Comparison of ENCODE assay signal across 29 mouse cellular contexts in genomic region chr5:148983696-148984095, GRCm38 (mm10). TPM values are rescaled to one million over a fixed set of nuclear protein-coding genes. Genes with fewer than 3 reads are reported as not detected.
A peak's percentile ranks its signal among the peaks of the same experiment; 100 is the strongest.
DNase-seq lines count a peak whose midpoint lies in the region; ATAC-seq and TF ChIP-seq lines count a peak whose summit lies in the region.
"Had no signal": no experiment of that assay in that cellular context is flagged by ENCODE, and none has a peak within 500 bp of the region (broad histone marks: within the 10 kb centered on the region; RNA-seq: fewer than 3 reads in every experiment).

No protein-coding gene starts in this region.

- H3K27ac ChIP-seq in liver, embryonic 14.5 days = no peak overlapping the region
- H3K27ac ChIP-seq in liver, postnatal 0 days (ENCODE audit: low read depth) = no peak overlapping the region
- H3K27ac ChIP-seq in MEL (ENCODE audit: control insufficient read depth, low read depth, low read length) = no peak overlapping the region
- H3K27ac ChIP-seq in forebrain, postnatal 0 days (ENCODE audit: low read depth, low read length) = no peak overlapping the region
- H3K27ac ChIP-seq: embryonic facial prominence, embryonic 15.5 days; heart, embryonic 13.5 days; hindbrain, embryonic 15.5 days; limb, embryonic 13.5 days; liver, embryonic 12.5 days; lung, embryonic 15.5 days; midbrain, embryonic 15.5 days had no signal

- H3K27me3 ChIP-seq in liver, embryonic 14.5 days (ENCODE audit: control insufficient read depth, insufficient read depth, low read length) = no peaks in the 10 kb centered on the region
- no peaks in the 10 kb centered on the region for H3K27me3 ChIP-seq in liver, postnatal 0 days (ENCODE audit: insufficient read depth, low read length)
- H3K27me3 ChIP-seq in E14TG2a.4 (ENCODE audit: insufficient read depth, low read length) = no peaks in the 10 kb centered on the region
- no peaks in the 10 kb centered on the region for H3K27me3 ChIP-seq in MEL (ENCODE audit: control insufficient read depth in 1 of 2, insufficient read depth in 2 of 2, low read length in 2 of 2)
- H3K27me3 ChIP-seq in splenic B cell, adult 2 months (ENCODE audit: control insufficient read depth, insufficient read depth, low read length, poor library complexity, severe bottlenecking) = no peaks in the 10 kb centered on the region
- H3K27me3 ChIP-seq in forebrain, postnatal 0 days (ENCODE audit: insufficient read depth, low read length) = no peaks in the 10 kb centered on the region
- H3K27me3 ChIP-seq: embryonic facial prominence, embryonic 15.5 days; heart, embryonic 13.5 days; hindbrain, embryonic 15.5 days; limb, embryonic 13.5 days; liver, embryonic 12.5 days; lung, embryonic 15.5 days; midbrain, embryonic 15.5 days had no signal

- no peaks in the 10 kb centered on the region; the same call in 1 of the 2 replicates for H3K9me3 ChIP-seq in liver, embryonic 14.5 days (ENCODE audit: control insufficient read depth, low read length)
- peaks cover 13% of the 10 kb centered on the region for H3K9me3 ChIP-seq in liver, postnatal 0 days (ENCODE audit: low read length)
- H3K9me3 ChIP-seq in E14TG2a.4 (ENCODE audit: low read length) = peaks cover 10% of the 10 kb centered on the region
- H3K9me3 ChIP-seq in MEL (replicated peaks; ENCODE audit: insufficient read depth, low read length) = no peaks in the 10 kb centered on the region
- H3K9me3 ChIP-seq in forebrain, postnatal 0 days (ENCODE audit: low read length) = 0 out of 2 replicates have a peak, but pooled peaks cover 4% of the 10 kb centered on the region
- H3K9me3 ChIP-seq: lung, embryonic 15.5 days; midbrain, embryonic 15.5 days had no signal

- no peak for TF ChIP-seq POLR2A in MEL (IDR thresholded peaks at IDR 0.05; ENCODE audit: control insufficient read depth in 1 of 2, insufficient read depth in 1 of 2, low read depth in 1 of 2, low read length in 2 of 2, poor library complexity in 1 of 2)

- no peak for ATAC-seq in liver, embryonic 14.5 days (ENCODE audit: insufficient read depth)
- no peak for ATAC-seq in liver, postnatal 0 days
- no peak for ATAC-seq in forebrain, postnatal 0 days
- ATAC-seq: forebrain, embryonic 14.5 days; liver, embryonic 12.5 days; midbrain, embryonic 15.5 days had no signal

- H3K36me3 ChIP-seq in liver, embryonic 14.5 days (replicated peaks; ENCODE audit: control insufficient read depth, insufficient read depth, low read depth) = no peaks in the 10 kb centered on the region
- H3K36me3 ChIP-seq in liver, postnatal 0 days (replicated peaks; ENCODE audit: insufficient read depth, low read length) = no peaks in the 10 kb centered on the region
- no peaks in the 10 kb centered on the region for H3K36me3 ChIP-seq in E14TG2a.4 (ENCODE audit: insufficient read depth, low read length)
- H3K36me3 ChIP-seq in MEL (ENCODE audit: control insufficient read depth in 1 of 2, insufficient read depth in 2 of 2, low read length in 2 of 2) = no peaks in the 10 kb centered on the region; a peak in 1 of 4 replicates
- no peaks in the 10 kb centered on the region for H3K36me3 ChIP-seq in splenic B cell, adult 2 months (ENCODE audit: control insufficient read depth, insufficient read depth, low read length, poor library complexity, severe bottlenecking)
- H3K36me3 ChIP-seq in forebrain, postnatal 0 days (ENCODE audit: insufficient read depth) = no peaks in the 10 kb centered on the region
- H3K36me3 ChIP-seq: embryonic facial prominence, embryonic 15.5 days; G1E; hindbrain, embryonic 15.5 days; liver, embryonic 12.5 days; lung, embryonic 15.5 days; midbrain, embryonic 15.5 days had no signal

- no peak overlapping the region for H3K4me3 ChIP-seq in liver, embryonic 14.5 days (ENCODE audit: insufficient read depth in 1 of 2, low read depth in 2 of 2, low read length in 2 of 2)
- H3K4me3 ChIP-seq in liver, postnatal 0 days (ENCODE audit: low read depth, low read length) = no peak overlapping the region
- H3K4me3 ChIP-seq in E14TG2a.4 (replicated peaks; ENCODE audit: low read length) = no peak overlapping the region
- no peak overlapping the region for H3K4me3 ChIP-seq in MEL (ENCODE audit: control insufficient read depth in 1 of 2, insufficient read depth in 1 of 2, low read depth in 2 of 2, low read length in 2 of 2)
- no peak overlapping the region for H3K4me3 ChIP-seq in forebrain, postnatal 0 days (ENCODE audit: low read depth, low read length)
- H3K4me3 ChIP-seq: embryonic facial prominence, embryonic 15.5 days; heart, embryonic 13.5 days; hindbrain, embryonic 15.5 days; limb, embryonic 13.5 days; liver, embryonic 12.5 days; lung, embryonic 15.5 days; midbrain, embryonic 15.5 days; myocyte had no signal

- no peaks in the 10 kb centered on the region for H3K79me2 ChIP-seq in MEL (ENCODE audit: control insufficient read depth, insufficient read depth, low read length, poor library complexity)

- no peak for TF ChIP-seq EP300 in liver, embryonic 14.5 days (IDR thresholded peaks at IDR 0.05; ENCODE audit: low read depth)
- TF ChIP-seq EP300 in liver, postnatal 0 days (IDR thresholded peaks at IDR 0.05; ENCODE audit: low read depth) = no peak
- no peak for TF ChIP-seq EP300 in MEL (IDR thresholded peaks at IDR 0.05; ENCODE audit: low read depth in 1 of 2, low read length in 2 of 2)

- H3K4me1 ChIP-seq in liver, embryonic 14.5 days (replicated peaks; ENCODE audit: control insufficient read depth in 2 of 2, insufficient read depth in 2 of 2, low read length in 1 of 2) = peaks cover 0 to 6% of the 10 kb centered on the region in 2 experiments; a peak in 2 of 4 replicates
- peaks cover 8% of the 10 kb centered on the region for H3K4me1 ChIP-seq in liver, postnatal 0 days (ENCODE audit: insufficient read depth)
- peaks cover 50% of the 10 kb centered on the region for H3K4me1 ChIP-seq in E14TG2a.4 (replicated peaks; ENCODE audit: low read depth, low read length)
- no peaks in the 10 kb centered on the region for H3K4me1 ChIP-seq in MEL (ENCODE audit: control insufficient read depth in 1 of 2, insufficient read depth in 2 of 2, low read length in 2 of 2)
- no peaks in the 10 kb centered on the region for H3K4me1 ChIP-seq in forebrain, postnatal 0 days (ENCODE audit: insufficient read depth)
- H3K4me1 ChIP-seq: hindbrain, embryonic 15.5 days; midbrain, embryonic 15.5 days had no signal

- TF ChIP-seq RAD21 in MEL (IDR thresholded peaks at IDR 0.05; ENCODE audit: low read depth, low read length) = no peak; the same call in 1 of the 2 replicates

- peak; percentile 21; the same call in 1 of the 2 replicates for TF ChIP-seq CTCF in liver, embryonic 14.5 days (IDR thresholded peaks at IDR 0.05; ENCODE audit: low read depth)
- TF ChIP-seq CTCF in liver, postnatal 0 days (IDR thresholded peaks at IDR 0.05; ENCODE audit: low read depth) = no peak
- peak; percentile 49; the same call in 1 of the 2 replicates for TF ChIP-seq CTCF in E14TG2a.4 (conservative IDR thresholded peaks at IDR 0.05; ENCODE audit: low read length)
- TF ChIP-seq CTCF in MEL (IDR thresholded peaks at IDR 0.05 in 2 of 3, conservative IDR thresholded peaks at IDR 0.05 in 1 of 3; ENCODE audit: control insufficient read depth in 1 of 3, insufficient read depth in 1 of 3, low read depth in 2 of 3, low read length in 3 of 3, poor library complexity in 1 of 3, severe bottlenecking in 1 of 3) = peak; percentile 23 to 38 (median 36); a peak in 3 of 6 replicates
- TF ChIP-seq CTCF in forebrain, postnatal 0 days (IDR thresholded peaks at IDR 0.05; ENCODE audit: low read depth) = no peak; the same call in 1 of the 2 replicates

- H3K9ac ChIP-seq in liver, embryonic 14.5 days (replicated peaks) = no peak overlapping the region
- no peak overlapping the region for H3K9ac ChIP-seq in liver, postnatal 0 days (replicated peaks)
- H3K9ac ChIP-seq in MEL (ENCODE audit: control insufficient read depth, low read depth, low read length, poor library complexity, severe bottlenecking) = no peak overlapping the region
- H3K9ac ChIP-seq in forebrain, postnatal 0 days = no peak overlapping the region
- H3K9ac ChIP-seq: embryonic facial prominence, embryonic 15.5 days; heart, embryonic 13.5 days; hindbrain, embryonic 15.5 days; limb, embryonic 13.5 days; liver, embryonic 12.5 days; lung, embryonic 15.5 days; midbrain, embryonic 15.5 days had no signal

- DNase-seq in liver, embryonic 14.5 days (ENCODE audit: low read depth in 3 of 3, low spot score in 3 of 3) = no peak
- DNase-seq in liver, postnatal 0 days = no peak
- DNase-seq in MEL (ENCODE audit: low read depth, low spot score) = peak; percentile 37
- peak; percentile 39 for DNase-seq in splenic B cell, adult 2 months (ENCODE audit: low read depth, low spot score)
- no peak for DNase-seq in forebrain, postnatal 0 days
- DNase-seq in left cerebral cortex, adult 11 months (ENCODE audit: low spot score) = no peak
- DNase-seq: adrenal gland, postnatal 25 days; cerebellum, adult 9-10 months; gastrocnemius, postnatal 10 days; heart, adult 18-20 months; heart, postnatal 36 days; kidney, adult 9 months; kidney, postnatal 14 days; lung, postnatal 4 days; right cerebral cortex, postnatal 4 days; thymus, adult 2 months had no signal

- no peak overlapping the region for H3K4me2 ChIP-seq in liver, embryonic 14.5 days (ENCODE audit: low read depth)
- H3K4me2 ChIP-seq in liver, postnatal 0 days (ENCODE audit: low read depth, low read length) = no peak overlapping the region
- no peak overlapping the region for H3K4me2 ChIP-seq in forebrain, postnatal 0 days (ENCODE audit: low read depth)
- H3K4me2 ChIP-seq: embryonic facial prominence, embryonic 15.5 days; heart, embryonic 13.5 days; hindbrain, embryonic 15.5 days; limb, embryonic 13.5 days; liver, embryonic 12.5 days; lung, embryonic 15.5 days; midbrain, embryonic 15.5 days had no signal

- 84% methylated on average over 1 of the region's 1 CpGs for WGBS in liver, embryonic 14.5 days (ENCODE audit: insufficient replicate concordance)
- 95% methylated on average over 1 of the region's 1 CpGs for WGBS in liver, postnatal 0 days (ENCODE audit: insufficient replicate concordance)
- 100% methylated on average over 1 of the region's 1 CpGs for WGBS in forebrain, postnatal 0 days

RNA-seq across cellular contexts. Expression of gene Gm42791, which starts 11.3 kb away (rescaled TPM):
- polyA plus RNA-seq in liver, embryonic 14.5 days (2012; rRNA removed) = not detected in 2 replicates
- 1.0 TPM in 1 of 2 replicates, not detected in the other for polyA plus RNA-seq in liver, embryonic 14.5 days (2014; fragmentation: Nextera tagmentation; extraction: Ambion mirVana)
- polyA plus RNA-seq in liver, postnatal 0 days (2015; fragmentation: Nextera tagmentation; extraction: Ambion mirVana) = 0.42 TPM in 1 of 2 replicates, not detected in the other
- 1.2 TPM in 1 of 2 replicates, not detected in the other for total RNA-seq in MEL (2012; rRNA removed)
- 1 to 10 TPM in 1 of 2 experiments, not detected in 1; 2.1 TPM for polyA plus RNA-seq in MEL (2012; ENCODE audit: insufficient read depth in 1 of 2, insufficient read length in 2 of 2, low read depth in 1 of 2, low replicate concordance in 2 of 2, missing spikeins in 1 of 2)
- total RNA-seq in forebrain, postnatal 0 days (2014; rRNA removed) = not detected in 2 replicates
- polyA plus RNA-seq in forebrain, postnatal 0 days (2015; fragmentation: Nextera tagmentation; extraction: Ambion mirVana) = 2.0 and 5.7 TPM in 2 replicates
- total RNA-seq: common myeloid progenitor, adult 5-6 weeks; G1E had no signal
- polyA plus RNA-seq: forebrain, embryonic 14.5 days; G1E; neural tube, embryonic 14.5 days; thymus, adult 2 months had no signal

RNA-seq across cellular contexts. Expression of gene Katnal1, which starts 54.6 kb away (rescaled TPM):
- polyA plus RNA-seq in liver, embryonic 14.5 days (2012; rRNA removed) = 3.9 and 5.1 TPM in 2 replicates
- polyA plus RNA-seq in liver, embryonic 14.5 days (2014; fragmentation: Nextera tagmentation; extraction: Ambion mirVana) = 7.6 and 8.3 TPM in 2 replicates
- polyA plus RNA-seq in liver, postnatal 0 days (2015; fragmentation: Nextera tagmentation; extraction: Ambion mirVana) = 4.3 and 4.8 TPM in 2 replicates
- 13.6 and 14.8 TPM in 2 replicates for total RNA-seq in MEL (2012; rRNA removed)
- 10 to 100 TPM in 1 of 2 experiments, not detected in 1; 12.8 TPM for polyA plus RNA-seq in MEL (2012; ENCODE audit: insufficient read depth in 1 of 2, insufficient read length in 2 of 2, low read depth in 1 of 2, low replicate concordance in 2 of 2, missing spikeins in 1 of 2)
- 45.0 and 47.9 TPM in 2 replicates for total RNA-seq in forebrain, postnatal 0 days (2014; rRNA removed)
- polyA plus RNA-seq in forebrain, postnatal 0 days (2015; fragmentation: Nextera tagmentation; extraction: Ambion mirVana) = 18.0 and 24.0 TPM in 2 replicates
- polyA plus RNA-seq: G1E had no signal

Comparison
In these comparisons a context has a peak if more than half of its experiments do, and no peak if none do; other contexts are left out.
1. CTCF ChIP-seq: peak in liver, embryonic 14.5 days (single experiment), E14TG2a.4 (single experiment) and MEL (3 of 3); none in liver, postnatal 0 days (single experiment) and forebrain, postnatal 0 days (single experiment).
2. DNase-seq: peak in MEL (single experiment) and splenic B cell, adult 2 months (single experiment); none in liver, embryonic 14.5 days (0 of 3), liver, postnatal 0 days (single experiment), forebrain, postnatal 0 days (single experiment) and left cerebral cortex, adult 11 months (single experiment).